Mouse (Mus musculus) kidney, adult 2 months (tissue): ENCODE measurements at regions not wholly inside any gene's neighbourhood (a gene's known extent, or its start where the extent isn't known, plus 50 kb on each side); places are given as distances from the start of the nearest gene placed in this dataset.

ENCODE experiments used
- CTCF ChIP-seq: fragments of 200-500 bp; conservative IDR thresholded peaks from 2 replicates; pipeline ENCODE4 v1.5.1; 2011; ENCODE audit warnings: low read depth, mild to moderate bottlenecking, control low read depth, low read length, moderate library complexity, mixed read lengths; ENCODE audit not compliant: insufficient read depth, insufficient read length
- POLR2A ChIP-seq: fragments of 200-500 bp; IDR thresholded peaks from one replicate; pipeline ENCODE4 v1.6.1; 2011; ENCODE audit warnings: low read depth, low read length, control low read depth

GRCm38 (mm10) chrX:58503573-58503972 lies 405.6 kb upstream of the 4930550L24Rik start:
- TF ChIP-seq CTCF (no peak), POLR2A (no peak)
